Mouse (Mus musculus) adrenal gland, postnatal 10 days (tissue): Measurements from ENCODE around the gene Lrp3. TPM values are rescaled to one million over a fixed set of nuclear protein-coding genes. Genes with fewer than 3 reads are reported as not detected.
"Not testable (repeated sequence)": the region's sequence is repeated elsewhere in the genome, so short reads cannot be mapped to it uniquely, and the experiment has no call there.

ENCODE experiments used
- DNase-seq: peaks from one replicate; pipeline ENCODE4 v3.0.0; 2021; ENCODE audit warnings: mixed read lengths
- long read RNA-seq, 2 experiments: library from polyadenylated mRNA; stranded (forward); transcript quantifications; one replicate each; pipeline ENCODE4 v2.0.0; 2021
- total RNA-seq, 2 experiments: library from RNA; stranded (reverse); gene quantifications; 2 replicates each; pipeline ENCODE4 v1.2.3; 2021

Lrp3 gene
- 10 to 100 TPM; 15.6 to 17.7 TPM for total RNA-seq
- long read RNA-seq, experiment 1, full-length matches to known transcripts: 14 of 25 reads
- long read RNA-seq, experiment 1, partial matches to known transcripts: 4 of 25 reads
- long read RNA-seq, experiment 1, other reads (novel, unspliced or antisense): 7 of 25 reads
- long read RNA-seq, experiment 2, full-length matches to known transcripts: 22 of 36 reads
- long read RNA-seq, experiment 2, partial matches to known transcripts: 7 of 36 reads
- long read RNA-seq, experiment 2, other reads (novel, unspliced or antisense): 7 of 36 reads

DNA sequence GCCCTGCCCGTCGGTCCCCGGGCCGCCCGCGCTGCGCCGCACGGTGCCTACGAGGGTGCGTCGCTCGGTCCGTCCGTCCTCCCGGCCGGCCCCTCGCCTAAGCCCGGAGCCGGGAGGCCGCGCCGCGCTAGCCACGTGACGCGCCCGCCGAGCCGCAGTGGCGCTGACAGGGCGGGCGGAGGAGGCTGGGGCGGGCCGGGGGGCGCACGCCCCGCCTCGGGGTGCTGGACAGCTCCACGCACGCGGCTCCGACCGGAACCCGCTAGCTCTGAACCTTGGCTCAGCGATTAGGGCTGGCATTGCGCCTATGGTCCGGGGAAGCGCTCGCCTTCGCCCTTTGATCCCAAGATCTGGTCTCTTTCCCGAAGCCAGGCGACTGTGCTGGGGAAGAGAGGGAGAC, at the start of gene Lrp3:
Lrp3 (minus strand) TSS at position 274 of the 400 bp plus-strand sequence.
- peak; percentile 91 for DNase-seq

DNA sequence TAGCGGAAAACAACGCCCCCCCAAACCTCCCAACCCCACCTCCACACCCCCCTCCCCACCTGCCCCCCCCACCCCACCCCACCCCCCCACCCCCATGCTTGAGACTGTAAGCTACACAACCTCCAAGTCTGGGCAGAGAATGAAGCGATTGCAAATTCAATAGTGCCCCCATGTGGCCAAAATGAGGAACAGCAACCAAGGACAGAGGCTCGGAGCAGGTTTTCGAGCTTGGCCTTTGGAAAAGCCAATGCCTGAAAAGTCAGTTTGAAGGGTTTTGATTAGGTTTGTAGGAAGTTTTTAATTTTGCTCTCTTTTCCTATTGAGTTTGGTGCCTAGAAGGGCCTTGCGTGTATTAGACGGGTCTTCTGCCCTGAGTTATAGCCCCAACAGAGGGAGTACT, 49.4 kb upstream of the Lrp3 start:
- peak; percentile 74 for DNase-seq

DNA sequence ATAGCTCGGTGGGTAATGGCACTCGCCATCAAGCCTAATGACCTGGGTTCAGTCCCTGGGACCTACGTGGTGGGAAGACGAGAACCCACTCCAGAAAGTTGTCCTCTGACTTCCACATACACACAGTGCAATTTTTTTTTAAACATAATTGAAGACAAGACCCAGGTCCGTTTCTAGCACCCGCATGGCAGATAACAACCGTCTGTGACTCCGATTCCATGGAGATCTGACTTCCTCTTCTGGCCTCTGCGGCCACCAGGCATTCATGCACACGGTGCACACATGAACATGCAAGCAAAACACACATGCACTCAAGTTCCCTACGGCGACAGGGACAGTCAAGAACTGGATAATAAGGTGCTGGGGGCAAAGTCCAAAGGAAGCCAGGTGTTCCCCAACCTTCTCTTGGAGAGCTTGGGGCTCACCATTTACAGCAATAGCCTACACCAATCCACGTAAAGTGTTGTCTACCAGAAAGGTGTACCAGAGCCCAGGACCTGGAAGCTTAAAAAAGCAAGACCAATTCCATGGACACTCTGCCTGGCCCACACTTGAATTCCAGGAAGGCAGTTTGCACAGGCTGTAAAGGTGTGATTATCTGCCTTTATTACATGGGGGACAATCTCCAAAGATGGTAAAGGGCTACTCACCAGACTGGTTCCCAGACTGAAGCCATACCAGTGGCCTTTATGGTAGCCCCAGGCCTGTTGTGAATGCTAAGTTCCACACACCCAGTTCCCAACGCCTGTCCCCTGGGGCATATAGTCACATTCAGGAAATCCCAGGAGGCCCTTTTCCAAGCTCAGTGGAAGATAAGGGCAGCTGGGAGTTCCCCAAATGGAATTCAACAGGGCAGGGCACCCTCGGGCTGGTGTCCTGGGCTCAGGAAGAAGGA, 48.5 kb upstream of the Lrp3 start:
- DNase-seq: no peak

DNA sequence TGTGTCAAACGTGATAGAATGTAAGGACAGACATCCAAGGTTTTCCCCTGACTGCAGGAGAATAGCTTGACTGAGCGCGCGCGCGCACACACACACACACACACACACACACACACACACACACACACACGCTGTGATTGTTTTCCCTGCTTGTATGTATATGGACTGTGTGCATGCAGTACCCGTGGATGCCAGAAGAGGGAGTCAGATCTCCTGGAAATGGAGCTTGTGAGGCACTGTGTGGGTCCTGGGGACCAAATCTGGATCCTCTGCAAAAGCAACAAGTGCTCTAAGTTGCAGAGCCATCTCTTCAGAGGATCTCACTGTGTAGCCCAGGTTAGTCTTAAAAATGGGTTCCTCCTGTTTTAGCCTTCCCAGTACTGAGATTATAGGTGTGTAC, 44.1 kb upstream of the Lrp3 start:
- DNase-seq: no peak

DNA sequence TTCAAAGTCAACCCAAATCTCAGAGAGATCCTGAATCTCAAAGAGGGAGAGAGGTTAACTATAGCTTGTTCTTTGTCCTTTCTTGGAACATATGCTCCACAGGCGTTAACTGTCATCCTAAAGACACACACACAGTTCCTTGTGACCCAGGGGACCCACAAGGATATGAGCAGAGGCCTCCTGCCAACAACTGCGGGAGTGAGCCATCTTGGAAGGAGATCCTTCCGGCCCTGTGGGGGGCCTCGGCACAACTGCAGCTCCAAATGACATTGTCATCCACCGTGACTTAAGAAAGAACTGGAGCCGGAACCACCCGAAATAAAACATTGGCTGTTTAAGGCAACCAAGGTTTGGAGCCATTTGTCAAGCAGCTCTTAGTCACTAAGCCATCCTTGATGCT, 43.0 kb upstream of the Lrp3 start:
- no peak for DNase-seq

DNA sequence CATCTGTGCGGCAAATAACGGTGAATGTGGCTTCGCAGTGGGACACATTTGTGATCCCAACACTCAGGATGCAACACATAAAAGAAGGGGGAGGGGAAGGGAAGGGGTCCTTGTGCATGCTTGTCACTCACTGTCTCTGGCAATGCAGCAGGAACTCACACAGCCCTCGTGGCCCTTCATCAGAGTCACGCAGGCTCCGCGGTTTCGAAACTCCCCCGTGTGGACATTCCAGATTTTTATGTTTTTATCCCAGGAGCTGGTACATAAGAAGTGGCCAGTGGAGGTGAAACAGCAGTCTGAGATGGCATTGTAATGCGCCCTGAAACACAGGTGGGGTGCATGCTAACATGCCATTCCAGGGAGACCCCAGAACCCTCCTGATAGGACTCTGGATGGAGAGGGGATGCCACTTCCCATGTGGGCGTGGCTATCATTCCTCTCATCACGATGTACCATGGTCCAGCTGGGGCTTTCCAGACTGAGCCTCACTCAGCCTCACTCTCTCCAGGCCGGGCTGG, 36.8 kb upstream of the Lrp3 start:
- DNase-seq: peak; percentile 58

DNA sequence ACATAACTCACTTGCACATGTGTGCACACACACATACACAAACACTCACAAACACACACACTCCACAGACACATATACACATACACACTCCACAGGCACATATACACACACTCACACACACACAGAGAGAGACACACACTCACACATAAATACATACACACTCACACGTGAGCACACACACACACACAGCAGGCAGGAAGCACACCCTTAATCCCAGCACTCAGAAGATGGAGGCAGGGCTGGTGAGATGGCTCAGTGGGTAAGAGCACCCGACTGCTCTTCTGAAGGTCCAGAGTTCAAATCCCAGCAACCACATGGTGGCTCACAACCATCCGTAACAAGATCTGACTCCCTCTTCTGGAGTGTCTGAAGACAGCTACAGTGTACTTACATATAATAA, 22.6 kb upstream of the Lrp3 start:
- not testable (repeated sequence) for DNase-seq

DNA sequence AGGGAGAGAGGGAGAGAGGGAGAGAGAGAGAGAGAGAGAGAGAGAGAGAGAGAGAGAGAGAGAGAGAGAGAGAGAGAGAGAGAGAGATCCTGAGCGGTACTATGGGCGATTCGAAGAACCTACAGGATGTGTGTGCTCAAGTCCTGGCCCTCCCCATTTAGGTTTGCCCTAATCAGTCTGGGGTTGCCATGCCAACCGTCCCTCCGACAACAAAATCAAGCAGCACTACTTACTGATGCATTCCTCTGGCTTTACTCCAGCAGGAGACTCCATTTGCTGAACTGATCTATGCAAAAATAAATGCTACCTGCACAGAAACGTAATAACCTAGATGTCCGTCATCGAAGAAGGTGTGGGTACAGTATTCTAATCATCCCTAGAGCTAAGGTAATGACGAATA, 20.0 kb upstream of the Lrp3 start:
- DNase-seq: peak; percentile 62

DNA sequence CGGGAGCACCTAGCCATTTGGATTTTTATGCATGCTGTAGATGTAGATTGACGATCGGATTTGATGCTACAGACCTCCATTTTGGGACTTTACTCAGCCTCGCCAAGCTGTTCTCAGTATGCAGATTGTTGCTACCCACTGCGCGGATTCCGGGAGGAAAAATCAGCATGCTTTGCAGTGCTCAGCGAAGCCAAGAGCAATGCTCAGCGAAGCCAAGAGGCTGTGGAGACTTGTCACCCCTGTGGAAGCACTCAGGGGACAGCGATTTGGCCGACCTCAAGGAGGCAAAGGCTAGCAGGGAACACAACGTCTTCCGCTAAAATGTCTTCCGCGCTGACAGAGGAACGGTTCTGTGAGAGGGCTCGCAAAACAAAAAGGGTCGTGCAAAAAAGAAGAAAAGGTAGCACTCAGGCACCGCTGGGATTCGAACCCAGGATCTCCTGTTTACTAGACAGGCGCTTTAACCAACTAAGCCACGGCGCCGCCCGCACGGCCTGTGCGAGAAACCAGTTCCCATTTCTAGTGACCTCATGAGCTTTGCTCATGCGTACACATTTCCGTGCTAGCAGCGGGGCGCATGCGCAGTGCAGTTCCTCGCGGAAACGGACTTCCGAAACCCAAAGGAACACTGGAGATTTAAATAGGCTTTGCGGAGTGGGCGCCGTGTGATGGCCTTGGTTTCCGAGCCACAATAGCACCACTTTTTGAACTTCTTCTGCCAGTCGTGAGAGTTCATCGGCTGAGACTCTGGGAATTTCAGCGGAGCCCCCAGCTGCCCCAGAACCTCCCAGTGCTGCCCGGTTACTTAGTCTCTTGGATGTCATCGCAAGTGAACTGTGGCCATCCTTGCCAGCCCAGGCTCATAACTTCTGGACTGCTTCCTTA, 19.3 kb upstream of the Lrp3 start:
- peak; percentile 99 for DNase-seq

DNA sequence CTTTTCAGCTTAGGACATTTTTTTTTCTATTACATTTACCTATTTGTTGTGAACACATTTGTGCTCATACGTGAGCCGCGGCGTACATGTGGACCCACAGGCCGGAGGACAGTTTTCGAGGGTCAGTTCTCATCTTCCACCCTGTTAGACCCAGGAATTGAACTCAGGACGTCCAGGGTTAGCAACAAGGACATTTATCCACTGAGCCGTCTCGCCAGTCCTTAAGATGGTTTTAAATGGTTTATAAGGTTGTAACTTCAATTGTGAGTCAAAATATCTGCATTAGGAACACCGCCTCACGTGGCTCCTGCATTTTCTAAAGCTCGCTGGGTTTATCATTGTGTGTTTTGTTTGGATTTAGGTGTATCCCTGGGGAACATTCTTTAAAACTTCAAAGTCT, 18.6 kb upstream of the Lrp3 start:
- no peak for DNase-seq

DNA sequence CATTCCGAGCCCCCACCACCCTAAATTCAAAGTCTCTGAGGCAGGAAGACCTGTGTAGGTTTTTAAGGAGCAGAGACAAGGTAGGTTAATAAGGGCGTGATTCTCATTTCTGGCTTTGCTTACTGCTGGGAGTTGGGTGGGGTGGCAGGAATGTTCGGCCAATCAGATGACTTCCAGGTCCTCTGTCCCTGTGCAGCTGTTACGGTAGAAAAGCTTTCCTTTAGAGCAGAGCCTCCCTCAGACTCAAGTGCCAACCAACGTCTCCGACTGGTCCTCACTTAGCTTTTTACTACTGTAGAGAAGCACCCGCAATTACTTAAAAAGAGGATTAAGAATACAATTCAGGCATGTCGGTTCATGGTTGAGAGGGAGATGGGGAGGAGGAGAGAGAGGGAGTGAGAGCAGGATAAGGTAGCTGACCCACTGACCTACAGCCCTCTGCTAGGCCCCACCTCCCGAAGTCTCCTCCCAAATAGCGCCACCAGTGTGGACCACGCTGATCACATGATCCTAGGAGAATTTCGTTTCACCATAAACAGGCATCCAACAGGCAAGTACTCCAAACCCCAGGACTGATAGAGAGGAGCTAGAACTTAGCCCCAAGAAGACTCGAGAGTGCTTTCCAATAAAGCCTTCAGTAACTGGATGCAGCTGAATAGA, 17.6 kb upstream of the Lrp3 start:
- no peak for DNase-seq

DNA sequence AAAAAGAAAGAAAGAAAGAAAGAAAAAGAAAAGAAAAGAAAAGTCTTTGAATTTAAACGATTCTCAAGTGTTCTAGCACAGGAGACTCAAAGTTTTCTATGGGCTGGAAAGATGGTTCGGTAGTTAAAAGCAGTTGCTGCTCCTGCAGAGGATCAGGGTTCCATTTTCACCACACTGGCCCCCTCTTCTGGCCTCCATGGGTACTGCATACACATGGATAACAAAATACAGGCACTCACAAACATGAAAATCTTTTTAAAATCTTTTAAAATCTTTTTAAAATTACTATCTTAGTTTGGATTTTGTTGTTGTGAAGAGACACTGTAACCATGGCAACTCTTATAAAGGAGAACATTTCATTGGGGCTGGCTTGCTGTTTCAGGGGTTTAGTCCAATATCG, 15.0 kb upstream of the Lrp3 start:
- no peak for DNase-seq

DNA sequence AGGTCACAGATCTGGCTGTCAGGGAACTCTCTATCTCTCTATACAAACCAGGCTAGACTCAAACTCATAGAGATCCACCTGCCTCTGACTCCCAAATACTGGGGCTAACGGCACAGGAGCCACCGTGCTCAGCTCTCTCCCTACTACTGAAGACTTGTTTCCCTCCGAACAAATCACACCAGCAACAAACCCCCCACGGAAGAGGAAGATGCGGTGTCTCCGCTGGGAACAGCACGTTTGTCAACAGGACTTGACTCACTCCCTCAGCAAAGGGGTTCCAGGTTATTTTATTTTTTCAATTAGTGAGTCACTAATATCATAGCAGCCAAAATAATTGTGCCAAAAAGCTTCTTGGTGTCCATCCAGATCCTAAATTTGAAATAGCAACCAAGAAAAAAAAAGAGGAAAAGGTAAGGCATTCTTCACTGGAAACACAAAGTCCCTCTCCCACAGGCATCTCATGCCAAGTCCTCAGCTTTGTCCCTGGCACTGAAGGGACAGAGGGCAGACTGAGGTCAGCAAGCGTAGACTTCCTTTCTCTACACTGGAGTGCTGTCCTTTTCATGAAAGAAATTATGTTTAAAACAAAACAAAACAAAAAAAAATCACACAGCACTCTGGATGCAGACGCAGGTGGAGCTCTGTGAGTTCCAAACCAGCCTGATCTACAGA, 5.5 kb upstream of the Lrp3 start:
- no peak for DNase-seq

DNA sequence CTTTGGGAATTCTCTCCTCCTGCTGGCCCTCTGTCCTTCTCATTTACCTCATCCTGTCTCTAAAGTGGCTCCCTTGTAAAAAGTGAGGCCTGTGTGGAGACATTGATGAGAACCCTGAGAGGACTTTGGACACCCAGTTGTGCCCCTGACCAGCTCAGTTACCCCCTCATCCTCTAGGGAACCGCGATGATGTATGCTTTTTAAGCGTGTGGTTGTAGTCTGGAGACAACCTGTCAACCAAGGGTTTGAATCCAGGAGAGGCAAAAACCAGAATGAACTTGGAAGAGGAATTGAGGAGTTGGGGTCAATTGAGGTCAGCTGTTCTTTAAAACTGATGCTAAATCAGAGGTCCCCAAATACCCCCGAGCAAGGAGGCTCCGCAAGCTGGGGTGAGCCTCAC, 433 bp upstream of the Lrp3 start:
- no peak for DNase-seq

DNA sequence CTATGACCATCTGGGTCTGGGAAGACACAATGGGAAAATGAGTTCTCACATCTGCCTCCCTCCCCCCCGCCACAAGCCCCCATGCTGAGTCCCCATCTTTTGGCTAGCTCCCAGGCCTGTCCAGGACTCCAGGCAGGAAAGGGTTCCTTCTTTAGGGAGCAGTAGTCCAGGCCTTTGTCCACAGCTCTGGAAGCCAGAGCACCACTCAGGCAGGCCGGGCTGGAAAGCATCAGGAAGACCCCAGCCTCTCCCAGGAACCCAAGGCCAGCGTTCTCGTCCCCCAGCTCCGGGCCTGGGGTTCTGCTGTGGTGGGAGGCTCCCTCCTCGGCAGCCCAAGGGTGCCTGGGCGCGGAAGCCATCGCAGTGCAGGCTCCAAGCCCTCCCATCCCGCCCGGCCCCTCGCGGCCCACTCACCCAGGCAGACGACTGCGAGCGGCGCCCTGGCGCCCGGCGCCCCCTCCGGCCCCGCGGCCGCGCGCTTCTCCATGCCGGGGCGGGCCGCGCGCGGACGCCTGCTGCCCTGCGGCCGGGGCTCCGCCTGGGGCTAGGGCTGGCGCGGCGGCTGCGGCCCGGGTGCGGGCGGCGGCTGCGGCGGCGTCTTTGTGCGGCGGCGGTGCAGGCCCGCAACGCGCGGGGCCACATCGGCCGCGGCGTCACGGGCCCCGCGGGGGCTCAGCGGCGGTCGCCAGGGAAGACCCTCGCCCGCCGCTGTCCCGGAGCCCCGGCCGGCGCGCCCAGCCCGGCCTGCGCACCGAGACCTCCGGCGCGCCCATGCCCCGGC, 666 bp downstream of the Lrp3 start:
- DNase-seq: peak; percentile 39

DNA sequence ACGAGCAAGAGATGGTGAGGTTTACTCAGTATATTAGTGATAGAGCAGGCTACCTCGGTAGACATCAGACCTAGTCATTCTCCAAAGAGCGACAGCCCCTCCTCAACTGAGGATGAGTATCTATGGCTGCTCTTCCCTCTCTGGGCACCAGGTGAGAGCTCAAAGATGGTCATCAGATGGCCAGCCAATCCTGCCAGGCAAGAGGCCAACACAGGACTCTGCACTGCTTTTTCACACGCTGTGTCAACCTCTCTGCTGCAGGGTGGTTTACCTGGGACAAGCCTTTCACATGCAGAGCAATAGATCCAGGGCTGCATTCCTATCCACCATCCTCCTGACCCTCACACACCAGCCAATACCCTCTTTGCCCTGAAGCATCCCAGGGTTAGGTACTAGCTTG, 3.5 kb downstream of the Lrp3 start:
- no peak for DNase-seq

DNA sequence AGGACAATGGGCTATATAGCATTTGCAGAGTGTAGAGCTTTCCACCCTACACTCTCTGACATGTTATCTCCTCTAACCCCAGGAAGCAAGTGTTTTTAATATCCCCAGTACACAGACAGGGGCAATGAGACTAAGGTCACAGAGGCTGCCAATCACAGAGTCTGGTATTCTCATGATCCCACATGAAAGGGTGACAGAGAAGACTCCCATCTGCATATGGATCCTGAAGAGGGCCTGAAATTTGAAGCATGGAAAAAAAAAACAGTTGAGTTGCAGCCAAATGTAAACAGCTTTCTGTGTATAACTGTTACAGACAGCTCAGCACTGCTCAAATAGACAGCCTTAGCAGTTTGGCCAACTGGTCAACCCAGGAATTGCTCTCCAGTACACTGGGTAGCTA, 15.5 kb downstream of the Lrp3 start:
- no peak for DNase-seq

DNA sequence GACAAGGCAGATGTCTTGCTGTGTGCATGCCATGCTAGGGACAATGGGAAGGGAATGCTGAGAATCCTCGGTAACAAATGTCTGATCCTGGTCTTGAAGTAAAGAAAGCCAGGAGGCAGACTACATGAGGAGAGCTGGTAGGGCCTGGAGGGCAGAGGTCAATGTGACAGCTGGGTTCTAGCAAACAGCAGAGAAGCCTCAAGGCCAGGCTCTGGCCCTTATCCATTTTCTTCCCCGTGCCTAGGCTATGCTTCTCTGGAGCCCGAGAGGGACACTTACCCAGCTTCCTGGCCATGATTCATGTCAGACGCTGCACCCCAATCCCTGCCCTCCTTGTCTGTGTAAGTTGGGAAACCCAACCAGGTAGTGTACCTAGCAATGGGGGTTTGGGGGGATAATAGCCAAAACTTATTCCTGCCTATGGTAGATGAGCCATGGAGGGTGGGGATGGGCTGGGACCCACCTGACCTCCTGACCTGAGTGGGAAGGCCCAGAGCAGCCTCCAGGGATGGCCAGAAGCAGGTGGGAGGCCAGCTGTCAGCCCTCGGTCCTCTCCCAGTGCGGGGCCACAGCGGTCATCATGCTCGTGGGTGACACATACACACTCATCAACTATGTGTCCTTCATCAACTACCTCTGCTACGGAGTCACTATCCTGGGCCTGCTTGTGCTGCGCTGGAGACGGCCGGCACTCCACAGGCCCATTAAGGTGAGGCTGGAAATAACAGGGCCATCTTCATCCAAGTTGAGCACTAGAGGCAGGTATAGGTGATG, 16.1 kb downstream of the Lrp3 start:
- no peak for DNase-seq

DNA sequence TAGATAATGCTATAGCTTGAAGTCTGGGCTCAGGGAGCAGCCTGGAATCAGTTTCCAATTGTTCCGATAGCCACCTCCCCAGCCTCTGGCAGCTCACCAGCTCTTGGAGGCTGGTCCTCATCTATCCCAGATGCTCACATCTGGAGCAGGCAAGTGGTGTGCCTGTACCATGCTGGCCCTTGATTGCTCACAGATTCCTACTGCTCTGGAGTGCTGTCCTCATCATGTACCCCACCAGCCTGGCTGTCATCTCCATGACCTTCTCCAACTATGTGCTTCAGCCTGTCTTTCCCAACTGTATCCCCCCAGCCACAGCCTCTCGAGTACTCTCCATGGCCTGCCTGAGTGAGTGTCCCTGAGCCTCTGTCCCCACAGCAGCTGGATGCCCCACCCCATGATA, 18.3 kb downstream of the Lrp3 start:
- DNase-seq: no peak

DNA sequence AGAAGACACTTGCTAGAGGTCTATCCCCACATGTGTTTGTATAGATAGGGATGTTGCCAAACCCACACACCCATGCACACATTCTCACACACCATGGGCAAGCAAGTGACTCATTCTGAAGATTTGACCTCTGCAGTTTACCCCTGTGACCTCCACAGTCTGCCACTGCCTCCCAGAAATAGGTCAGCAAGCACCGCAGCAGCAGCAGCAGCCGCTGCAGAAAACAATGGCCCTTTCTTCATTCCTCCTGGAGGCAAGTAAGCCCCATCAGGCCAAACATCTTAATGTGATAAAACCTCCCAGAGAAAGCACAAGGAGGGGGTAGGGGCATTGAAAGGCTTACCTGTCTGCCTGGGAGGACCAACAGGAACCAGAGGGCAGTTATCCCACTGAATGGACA, 24.0 kb downstream of the Lrp3 start:
- DNase-seq: no peak
